Mouse (Mus musculus) limb, embryonic 15.5 days (tissue): ENCODE data around the gene Cyb561. TPM values are rescaled to one million over a fixed set of nuclear protein-coding genes. Genes with fewer than 3 reads are reported as not detected.

Experiments used
- ATAC-seq: fragments of 200-750 bp; cut with Nextera tagmentation; 2 replicates; pipeline ENCODE4 v1.8.0; 2017; ENCODE audit warnings: low read depth, moderate TSS enrichment; ENCODE audit not compliant: insufficient number of reproducible peaks, low FRiP score, low TSS enrichment
- H3K27ac ChIP-seq: fragments of 300-500 bp; sonication (generic); 2 replicates; pipeline ENCODE4 v1.5.1; 2015; ENCODE audit warnings: moderate library complexity, mild to moderate bottlenecking, inconsistent platforms
- H3K27me3 ChIP-seq: fragments of 300-500 bp; sonication (generic); 2 replicates; pipeline ENCODE4 v1.6.1; 2015; ENCODE audit warnings: inconsistent platforms
- H3K36me3 ChIP-seq: fragments of 300-500 bp; sonication (generic); 2 replicates; pipeline ENCODE4 v1.6.1; 2015; ENCODE audit warnings: inconsistent platforms
- H3K4me1 ChIP-seq: fragments of 300-500 bp; sonication (generic); 2 replicates; pipeline ENCODE4 v1.6.1; 2015; ENCODE audit warnings: inconsistent platforms
- H3K4me2 ChIP-seq: fragments of 300-500 bp; sonication (generic); 2 replicates; pipeline ENCODE4 v1.6.1; 2015; ENCODE audit warnings: mild to moderate bottlenecking, inconsistent platforms
- H3K4me3 ChIP-seq: fragments of 300-500 bp; sonication (generic); 2 replicates; pipeline ENCODE4 v1.5.1; 2015; ENCODE audit warnings: mild to moderate bottlenecking, inconsistent platforms
- H3K9ac ChIP-seq: fragments of 300-500 bp; sonication (generic); 2 replicates; pipeline ENCODE4 v1.6.1; 2015; ENCODE audit warnings: inconsistent platforms
- H3K9me3 ChIP-seq: fragments of 300-500 bp; sonication (generic); 2 replicates; pipeline ENCODE4 v1.6.1; 2016; ENCODE audit warnings: inconsistent platforms
- WGBS: fragments of 180-500 bp; shearing (Covaris S2); methylation state at CpG from one replicate; pipeline ENCODE4 v1.1.7; 2015; 5-methylcytosine and 5-hydroxymethylcytosine counted together
- polyA plus RNA-seq: library from polyadenylated mRNA; unstranded; fragments of >200 nt; fragmentation: Nextera tagmentation; extraction: Ambion mirVana; gene quantifications from 2 replicates; pipeline ENCODE4 v1.2.1, GENCODE M21; 2015

The Cyb561 gene
- polyA plus RNA-seq, 1 experiment from 2014 or later = 25.7 TPM

GRCm38 (mm10) chr11:105911592-105912375 lies 41.4 kb downstream of the Cyb561 start:
- Histone ChIP-seq H3K9me3 (no peaks in the 10 kb centered on the region), H3K36me3 (peaks cover 17% of the 10 kb centered on the region; the same call in 1 of the 2 replicates), H3K27ac (no peak overlapping the region), H3K27me3 (no peaks in the 10 kb centered on the region), H3K4me2 (no peak overlapping the region), H3K4me1 (no peaks in the 10 kb centered on the region), H3K4me3 (no peak overlapping the region), H3K9ac (no peak overlapping the region)
- ATAC-seq = no peak
- WGBS = 28% methylated on average over 4 of the region's 4 CpGs

GRCm38 (mm10) chr11:105911149-105911548 lies 42.0 kb downstream of the Cyb561 start:
- H3K9me3 ChIP-seq = no peaks in the 10 kb centered on the region
- no peak overlapping the region for H3K4me2 ChIP-seq

GRCm38 (mm10) chr11:105909617-105910016 lies 43.5 kb downstream of the Cyb561 start:
- Histone ChIP-seq H3K4me1 (no peaks in the 10 kb centered on the region), H3K27me3 (no peaks in the 10 kb centered on the region), H3K9me3 (no peaks in the 10 kb centered on the region), H3K9ac (no peak overlapping the region), H3K36me3 (peaks cover 17% of the 10 kb centered on the region; the same call in 1 of the 2 replicates), H3K4me3 (no peak overlapping the region), H3K4me2 (no peak overlapping the region), H3K27ac (no peak overlapping the region)
- WGBS = 49% methylated on average over 2 of the region's 2 CpGs
- no peak for ATAC-seq

More at GRCm38 (mm10) chr11:105911149-105911548, 42.0 kb downstream of the Cyb561 start:
- H3K27ac ChIP-seq = no peak overlapping the region
- H3K9ac ChIP-seq = no peak overlapping the region
- H3K27me3 ChIP-seq = no peaks in the 10 kb centered on the region
- H3K36me3 ChIP-seq = peaks cover 17% of the 10 kb centered on the region; the same call in 1 of the 2 replicates
- H3K4me1 ChIP-seq = no peaks in the 10 kb centered on the region
- H3K4me3 ChIP-seq = no peak overlapping the region
- no peak for ATAC-seq

- no peak for ATAC-seq
- no peaks in the 10 kb centered on the region for H3K9me3 ChIP-seq
- no peak overlapping the region for H3K9ac ChIP-seq
- H3K4me3 ChIP-seq = no peak overlapping the region
- H3K27ac ChIP-seq = no peak overlapping the region
- no peaks in the 10 kb centered on the region for H3K27me3 ChIP-seq
- peaks cover 16% of the 10 kb centered on the region; the same call in 1 of the 2 replicates for H3K36me3 ChIP-seq
- H3K4me1 ChIP-seq = no peaks in the 10 kb centered on the region
- H3K4me2 ChIP-seq = no peak overlapping the region
- WGBS = 79% methylated on average over 8 of the region's 8 CpGs
Observed at GRCm38 (mm10) chr11:105908926-105909325, 44.2 kb downstream of the Cyb561 start.

- no peak overlapping the region for H3K9ac ChIP-seq
- no peaks in the 10 kb centered on the region for H3K4me1 ChIP-seq
- no peaks in the 10 kb centered on the region for H3K9me3 ChIP-seq
- peaks cover 11% of the 10 kb centered on the region for H3K36me3 ChIP-seq
- 78% methylated on average over 1 of the region's 1 CpGs for WGBS
- no peak overlapping the region for H3K4me2 ChIP-seq
- no peak overlapping the region for H3K27ac ChIP-seq
- H3K27me3 ChIP-seq = no peaks in the 10 kb centered on the region
- ATAC-seq = no peak
- no peak overlapping the region for H3K4me3 ChIP-seq
Observed at GRCm38 (mm10) chr11:105907381-105907780, 45.8 kb downstream of the Cyb561 start.

GRCm38 (mm10) chr11:105905529-105906213 lies 47.5 kb downstream of the Cyb561 start:
- Histone ChIP-seq H3K4me1 (no peaks in the 10 kb centered on the region), H3K27ac (no peak overlapping the region), H3K4me3 (no peak overlapping the region), H3K4me2 (no peak overlapping the region), H3K27me3 (no peaks in the 10 kb centered on the region), H3K9me3 (no peaks in the 10 kb centered on the region), H3K9ac (no peak overlapping the region), H3K36me3 (peaks cover 11% of the 10 kb centered on the region)
- ATAC-seq = no peak
- WGBS = 59% methylated on average over 4 of the region's 4 CpGs

GRCm38 (mm10) chr11:105902956-105903355 lies 50.2 kb downstream of the Cyb561 start:
- H3K4me2 ChIP-seq = no peak overlapping the region
- no peaks in the 10 kb centered on the region for H3K4me1 ChIP-seq
- peaks cover 10% of the 10 kb centered on the region; the same call in 1 of the 2 replicates for H3K36me3 ChIP-seq
- WGBS = 78% methylated on average over 1 of the region's 1 CpGs
- H3K27ac ChIP-seq = no peak overlapping the region
- H3K27me3 ChIP-seq = no peaks in the 10 kb centered on the region
- H3K9ac ChIP-seq = no peak overlapping the region
- H3K4me3 ChIP-seq = no peak overlapping the region
- no peaks in the 10 kb centered on the region for H3K9me3 ChIP-seq
- ATAC-seq = no peak

GRCm38 (mm10) chr11:105901501-105901900 lies 51.6 kb downstream of the Cyb561 start:
- Histone ChIP-seq H3K4me2 (no peak overlapping the region), H3K4me3 (no peak overlapping the region), H3K9ac (no peak overlapping the region), H3K27me3 (no peaks in the 10 kb centered on the region), H3K9me3 (no peaks in the 10 kb centered on the region), H3K4me1 (no peaks in the 10 kb centered on the region), H3K36me3 (peaks cover 20% of the 10 kb centered on the region), H3K27ac (no peak overlapping the region)
- 73% methylated on average over 2 of the region's 2 CpGs for WGBS
- ATAC-seq = no peak

GRCm38 (mm10) chr11:105899151-105899550 lies 54.0 kb downstream of the Cyb561 start:
- no peak for ATAC-seq
- H3K4me3 ChIP-seq = no peak overlapping the region
- WGBS = 38% methylated on average over 1 of the region's 1 CpGs
- H3K36me3 ChIP-seq = peaks cover 26% of the 10 kb centered on the region
- H3K4me1 ChIP-seq = no peaks in the 10 kb centered on the region
- no peak overlapping the region for H3K4me2 ChIP-seq
- no peaks in the 10 kb centered on the region for H3K9me3 ChIP-seq
- no peak overlapping the region for H3K9ac ChIP-seq
- no peaks in the 10 kb centered on the region for H3K27me3 ChIP-seq
- H3K27ac ChIP-seq = no peak overlapping the region

GRCm38 (mm10) chr11:105887281-105887680 lies 65.9 kb downstream of the Cyb561 start:
- ATAC-seq = no peak
- WGBS = 78% methylated on average over 1 of the region's 1 CpGs
- H3K4me1 ChIP-seq = no peaks in the 10 kb centered on the region
- no peak overlapping the region for H3K9ac ChIP-seq
- H3K9me3 ChIP-seq = no peaks in the 10 kb centered on the region
- peaks cover 4% of the 10 kb centered on the region; the same call in 1 of the 2 replicates for H3K36me3 ChIP-seq
- no peak overlapping the region for H3K27ac ChIP-seq
- H3K4me3 ChIP-seq = no peak overlapping the region
- no peak overlapping the region for H3K4me2 ChIP-seq
- H3K27me3 ChIP-seq = no peaks in the 10 kb centered on the region

GRCm38 (mm10) chr11:105885558-105885957 lies 67.6 kb downstream of the Cyb561 start:
- no peaks in the 10 kb centered on the region for H3K27me3 ChIP-seq
- no peaks in the 10 kb centered on the region for H3K4me1 ChIP-seq
- no peak overlapping the region for H3K9ac ChIP-seq
- no peaks in the 10 kb centered on the region for H3K9me3 ChIP-seq
- peaks cover 7% of the 10 kb centered on the region; the same call in 1 of the 2 replicates for H3K36me3 ChIP-seq
- no peak overlapping the region for H3K4me2 ChIP-seq
- no peak for ATAC-seq
- WGBS = 91% methylated on average over 1 of the region's 1 CpGs
- H3K4me3 ChIP-seq = no peak overlapping the region
- no peak overlapping the region for H3K27ac ChIP-seq
